Mouse (Mus musculus): ENCODE results near the gene Arhgap28. TPM values are rescaled to one million over a fixed set of nuclear protein-coding genes. Genes with fewer than 3 reads are reported as not detected.

Arhgap28 gene
- polyA plus RNA-seq, 1 experiment from 2014 or later: 29.9 TPM

DNA sequence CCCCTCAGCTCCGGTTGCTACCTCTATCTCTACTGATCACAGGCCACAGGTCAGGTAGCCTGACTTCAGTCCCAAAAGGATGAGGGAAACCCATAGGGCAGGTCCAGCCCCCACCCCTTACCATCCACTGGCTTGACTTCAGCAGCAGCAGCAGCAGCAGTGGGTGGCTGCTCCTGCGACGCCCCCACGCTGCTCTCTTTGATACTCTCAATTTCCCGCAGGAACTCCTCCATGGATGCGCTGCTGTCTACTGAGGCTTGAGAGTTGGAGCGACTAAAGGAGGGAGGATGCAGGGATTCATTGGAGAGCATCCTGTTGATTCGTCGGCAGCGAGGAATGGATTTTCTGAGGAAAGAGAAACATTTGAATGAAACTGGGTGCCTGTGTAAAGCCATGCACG lies 102.8 kb downstream of the Arhgap28 start:
- no peak overlapping the region for H3K27ac ChIP-seq (ENCODE audit: low read depth)
- H3K4me3 ChIP-seq (ENCODE audit: low read depth, low read length): no peak overlapping the region
- H3K4me2 ChIP-seq (ENCODE audit: low read length): no peak overlapping the region
- WGBS: 87% methylated on average over 11 of the region's 11 CpGs
- H3K9me3 ChIP-seq (ENCODE audit: control insufficient read depth, low read length): no peaks in the 10 kb centered on the region
- H3K27me3 ChIP-seq (replicated peaks; ENCODE audit: control insufficient read depth, insufficient read depth, low read length): no peaks in the 10 kb centered on the region
- no peak overlapping the region for H3K9ac ChIP-seq (ENCODE audit: low read length)
- ATAC-seq (replicated peaks; ENCODE audit: low FRiP score, low TSS enrichment, low read depth) (no peak), DNase-seq (ENCODE audit: low spot score) (no peak)
- H3K4me1 ChIP-seq (replicated peaks; ENCODE audit: control insufficient read depth, insufficient read depth, low read length): no peaks in the 10 kb centered on the region
- H3K36me3 ChIP-seq (ENCODE audit: control insufficient read depth, insufficient read depth, low read length): peaks cover 8% of the 10 kb centered on the region

DNA sequence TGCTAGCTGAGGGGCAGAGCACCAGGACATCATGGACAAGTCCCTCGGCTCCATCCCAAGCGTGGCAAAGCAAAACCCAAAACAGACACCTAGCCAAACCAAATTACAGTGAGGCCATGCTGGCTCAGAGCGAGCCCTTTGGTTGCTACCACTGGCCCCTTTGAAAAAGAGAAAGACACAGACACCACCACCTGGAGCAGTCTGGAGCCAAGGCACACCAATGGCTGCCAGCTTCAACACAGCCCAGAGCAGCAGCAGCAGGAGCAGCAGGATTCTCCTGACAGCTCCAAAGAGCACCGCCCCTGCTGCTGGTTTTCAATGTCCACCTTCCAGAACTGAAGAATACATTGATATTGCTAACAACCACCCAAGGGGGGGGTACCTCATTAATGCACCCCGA lies 104.5 kb downstream of the Arhgap28 start:
- Histone ChIP-seq H3K36me3 (ENCODE audit: control insufficient read depth, insufficient read depth, low read length) (peaks cover 25% of the 10 kb centered on the region), H3K4me3 (ENCODE audit: low read depth, low read length) (no peak overlapping the region), H3K9me3 (ENCODE audit: control insufficient read depth, low read length) (no peaks in the 10 kb centered on the region), H3K27me3 (replicated peaks; ENCODE audit: control insufficient read depth, insufficient read depth, low read length) (no peaks in the 10 kb centered on the region), H3K9ac (ENCODE audit: low read length) (no peak overlapping the region), H3K27ac (ENCODE audit: low read depth) (no peak overlapping the region), H3K4me2 (ENCODE audit: low read length) (no peak overlapping the region), H3K4me1 (replicated peaks; ENCODE audit: control insufficient read depth, insufficient read depth, low read length) (no peaks in the 10 kb centered on the region)
- DNase-seq (ENCODE audit: low spot score) (no peak), ATAC-seq (replicated peaks; ENCODE audit: low FRiP score, low TSS enrichment, low read depth) (no peak)
- 95% methylated on average over 5 of the region's 5 CpGs for WGBS

DNA sequence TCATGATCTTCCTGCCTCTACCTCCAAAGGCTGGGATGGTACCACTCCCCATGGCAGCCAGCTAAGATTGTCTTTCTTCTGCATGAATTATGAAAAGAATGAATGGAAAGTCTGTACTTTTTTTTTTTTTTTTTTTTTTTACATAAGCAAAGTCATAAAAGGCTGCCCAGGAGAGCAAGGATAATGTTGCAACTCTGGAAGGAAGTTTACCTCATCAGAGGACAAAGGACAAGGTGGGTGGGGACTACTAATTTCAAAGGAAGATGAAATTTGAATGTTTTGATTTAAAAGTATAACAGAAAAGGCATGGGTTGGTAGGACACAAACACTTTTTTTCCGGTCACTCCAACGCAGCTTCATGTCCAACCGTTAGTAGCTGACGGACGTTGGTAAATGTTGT lies 107.5 kb downstream of the Arhgap28 start:
- H3K4me1 ChIP-seq (replicated peaks; ENCODE audit: control insufficient read depth, insufficient read depth, low read length): no peaks in the 10 kb centered on the region
- H3K27ac ChIP-seq (ENCODE audit: low read depth): no peak overlapping the region
- H3K9me3 ChIP-seq (ENCODE audit: control insufficient read depth, low read length): no peaks in the 10 kb centered on the region
- no peak overlapping the region for H3K9ac ChIP-seq (ENCODE audit: low read length)
- H3K4me3 ChIP-seq (ENCODE audit: low read depth, low read length): no peak overlapping the region
- 95% methylated on average over 5 of the region's 5 CpGs for WGBS
- H3K36me3 ChIP-seq (ENCODE audit: control insufficient read depth, insufficient read depth, low read length): peaks cover 40% of the 10 kb centered on the region
- H3K4me2 ChIP-seq (ENCODE audit: low read length): no peak overlapping the region
- DNase-seq (ENCODE audit: low spot score): no peak
- no peaks in the 10 kb centered on the region for H3K27me3 ChIP-seq (replicated peaks; ENCODE audit: control insufficient read depth, insufficient read depth, low read length)
- no peak for ATAC-seq (replicated peaks; ENCODE audit: low FRiP score, low TSS enrichment, low read depth)

DNA sequence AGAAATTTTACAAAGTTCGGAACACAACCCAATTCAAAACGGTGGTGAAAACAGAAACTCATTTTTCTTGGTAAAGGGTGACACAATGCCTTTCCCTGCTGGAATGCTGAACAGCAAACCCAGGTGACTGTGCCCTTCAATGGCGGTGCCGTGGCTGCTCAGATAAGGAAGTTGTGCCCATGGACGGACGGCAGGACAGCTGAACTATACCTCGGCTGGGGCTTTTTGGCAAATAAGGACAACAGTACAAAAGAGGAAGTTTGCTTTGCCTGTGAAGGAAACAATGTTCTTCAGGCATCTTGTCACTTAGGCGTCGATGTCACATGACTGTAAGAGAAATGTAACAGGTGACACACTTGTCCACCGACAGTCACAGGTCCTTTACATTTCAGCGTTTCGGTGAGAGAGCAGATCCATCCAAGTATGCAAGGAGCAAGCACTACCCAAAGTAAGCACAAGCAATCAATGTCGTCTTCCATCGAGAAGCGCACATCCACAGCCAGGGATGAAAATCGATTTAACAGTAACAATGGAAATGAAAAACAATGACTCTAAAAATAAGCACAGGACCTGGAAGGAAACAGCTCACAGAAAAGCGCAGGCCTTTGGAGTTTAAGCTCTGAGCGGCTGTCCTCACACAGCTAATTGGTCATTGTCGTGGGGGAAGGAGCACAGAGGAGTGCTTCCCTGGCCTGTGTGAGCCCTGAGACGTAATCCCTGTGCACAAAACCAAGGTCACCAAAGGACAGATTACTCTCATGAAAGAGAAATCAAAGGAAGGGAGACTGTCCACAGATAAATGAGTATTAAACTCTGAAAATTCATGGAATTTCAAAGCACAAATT lies 114.2 kb downstream of the Arhgap28 start:
- H3K9ac ChIP-seq (ENCODE audit: low read length): no peak overlapping the region
- H3K9me3 ChIP-seq (ENCODE audit: control insufficient read depth, low read length): no peaks in the 10 kb centered on the region
- no peak overlapping the region for H3K4me2 ChIP-seq (ENCODE audit: low read length)
- no peak overlapping the region for H3K4me3 ChIP-seq (ENCODE audit: low read depth, low read length)
- H3K4me1 ChIP-seq (replicated peaks; ENCODE audit: control insufficient read depth, insufficient read depth, low read length): no peaks in the 10 kb centered on the region
- WGBS: 78% methylated on average over 20 of the region's 20 CpGs
- no peak for ATAC-seq (replicated peaks; ENCODE audit: low FRiP score, low TSS enrichment, low read depth)
- no peak for DNase-seq (ENCODE audit: low spot score)
- H3K27ac ChIP-seq (ENCODE audit: low read depth): no peak overlapping the region
- H3K36me3 ChIP-seq (ENCODE audit: control insufficient read depth, insufficient read depth, low read length): peaks cover 34% of the 10 kb centered on the region
- no peaks in the 10 kb centered on the region for H3K27me3 ChIP-seq (replicated peaks; ENCODE audit: control insufficient read depth, insufficient read depth, low read length)

DNA sequence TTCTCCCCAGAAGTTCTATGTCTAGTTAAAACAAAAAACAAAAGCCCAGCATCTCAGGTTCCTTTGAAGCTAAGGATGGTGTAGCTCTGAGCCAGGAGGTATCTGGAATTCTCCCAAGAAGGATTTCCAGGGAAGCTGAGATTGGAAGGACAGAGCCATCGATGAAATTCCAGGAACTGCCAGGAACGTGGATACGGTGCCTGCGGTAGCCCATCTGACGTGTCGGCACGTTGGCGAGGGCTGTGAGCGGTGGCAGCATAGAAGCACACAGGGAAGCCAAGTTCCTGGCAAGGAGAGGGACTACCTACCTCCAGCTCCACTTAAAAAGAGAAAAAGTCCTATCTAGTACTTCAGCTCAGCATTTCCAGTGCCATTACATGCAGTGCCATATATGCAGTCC lies 115.8 kb downstream of the Arhgap28 start:
- WGBS: 95% methylated on average over 9 of the region's 9 CpGs
- Histone ChIP-seq H3K4me1 (replicated peaks; ENCODE audit: control insufficient read depth, insufficient read depth, low read length) (no peaks in the 10 kb centered on the region), H3K4me2 (ENCODE audit: low read length) (no peak overlapping the region), H3K27me3 (replicated peaks; ENCODE audit: control insufficient read depth, insufficient read depth, low read length) (no peaks in the 10 kb centered on the region), H3K4me3 (ENCODE audit: low read depth, low read length) (no peak overlapping the region), H3K9ac (ENCODE audit: low read length) (no peak overlapping the region), H3K36me3 (ENCODE audit: control insufficient read depth, insufficient read depth, low read length) (peaks cover 34% of the 10 kb centered on the region), H3K9me3 (ENCODE audit: control insufficient read depth, low read length) (no peaks in the 10 kb centered on the region), H3K27ac (ENCODE audit: low read depth) (no peak overlapping the region)
- DNase-seq (ENCODE audit: low spot score) (no peak), ATAC-seq (replicated peaks; ENCODE audit: low FRiP score, low TSS enrichment, low read depth) (no peak)

DNA sequence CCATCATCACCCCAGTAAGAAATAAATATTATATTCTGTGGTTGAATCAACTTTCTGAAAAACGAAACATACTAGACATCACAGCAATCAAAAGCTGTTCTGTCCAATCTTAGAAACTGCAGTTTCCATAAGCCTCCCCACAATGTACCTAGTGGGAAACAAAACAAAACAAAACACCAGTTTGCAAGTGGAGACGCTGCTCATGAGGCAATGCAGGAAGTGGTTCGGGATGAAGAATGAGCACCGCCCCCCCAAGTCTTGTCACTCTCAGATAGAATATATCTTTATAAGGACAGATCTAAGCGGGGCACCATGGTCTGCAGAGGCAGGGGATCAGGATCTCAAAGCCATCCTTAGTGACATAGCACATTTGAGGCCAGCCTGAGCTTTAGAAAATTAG lies 117.6 kb downstream of the Arhgap28 start:
- H3K4me3 ChIP-seq (ENCODE audit: low read depth, low read length): no peak overlapping the region
- no peaks in the 10 kb centered on the region for H3K9me3 ChIP-seq (ENCODE audit: control insufficient read depth, low read length)
- ATAC-seq (replicated peaks; ENCODE audit: low FRiP score, low TSS enrichment, low read depth) (no peak), DNase-seq (ENCODE audit: low spot score) (no peak)
- H3K9ac ChIP-seq (ENCODE audit: low read length): no peak overlapping the region
- H3K4me2 ChIP-seq (ENCODE audit: low read length): no peak overlapping the region
- 86% methylated on average over 5 of the region's 5 CpGs for WGBS
- no peaks in the 10 kb centered on the region for H3K4me1 ChIP-seq (replicated peaks; ENCODE audit: control insufficient read depth, insufficient read depth, low read length)
- no peaks in the 10 kb centered on the region for H3K27me3 ChIP-seq (replicated peaks; ENCODE audit: control insufficient read depth, insufficient read depth, low read length)
- peaks cover 35% of the 10 kb centered on the region for H3K36me3 ChIP-seq (ENCODE audit: control insufficient read depth, insufficient read depth, low read length)
- H3K27ac ChIP-seq (ENCODE audit: low read depth): no peak overlapping the region

DNA sequence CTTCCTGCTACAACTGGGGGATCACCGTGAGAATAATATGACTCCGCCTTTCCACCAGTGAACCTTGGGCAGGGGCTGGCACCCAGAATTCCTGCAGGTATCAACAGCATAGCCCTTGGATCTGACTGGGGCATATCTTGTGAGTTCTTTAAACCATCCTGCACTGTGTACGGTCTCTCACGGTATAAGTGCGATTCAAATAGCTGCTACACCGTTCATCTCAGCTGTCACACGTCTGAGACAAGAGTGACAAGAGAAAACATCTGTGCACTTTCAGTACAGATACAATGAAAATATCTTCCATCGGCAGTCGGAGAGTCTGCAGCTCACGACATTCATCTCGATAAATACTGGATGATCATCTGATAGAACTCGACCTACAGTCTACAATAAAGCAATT lies 126.3 kb downstream of the Arhgap28 start:
- H3K27me3 ChIP-seq (replicated peaks; ENCODE audit: control insufficient read depth, insufficient read depth, low read length): no peaks in the 10 kb centered on the region
- H3K36me3 ChIP-seq (ENCODE audit: control insufficient read depth, insufficient read depth, low read length): peaks cover 41% of the 10 kb centered on the region
- no peaks in the 10 kb centered on the region for H3K4me1 ChIP-seq (replicated peaks; ENCODE audit: control insufficient read depth, insufficient read depth, low read length)
- no peak overlapping the region for H3K27ac ChIP-seq (ENCODE audit: low read depth)
- no peak for DNase-seq (ENCODE audit: low spot score)
- H3K4me2 ChIP-seq (ENCODE audit: low read length): no peak overlapping the region
- no peak for ATAC-seq (replicated peaks; ENCODE audit: low FRiP score, low TSS enrichment, low read depth)
- no peaks in the 10 kb centered on the region for H3K9me3 ChIP-seq (ENCODE audit: control insufficient read depth, low read length)
- H3K4me3 ChIP-seq (ENCODE audit: low read depth, low read length): no peak overlapping the region
- H3K9ac ChIP-seq (ENCODE audit: low read length): no peak overlapping the region
- 87% methylated on average over 12 of the region's 12 CpGs for WGBS

DNA sequence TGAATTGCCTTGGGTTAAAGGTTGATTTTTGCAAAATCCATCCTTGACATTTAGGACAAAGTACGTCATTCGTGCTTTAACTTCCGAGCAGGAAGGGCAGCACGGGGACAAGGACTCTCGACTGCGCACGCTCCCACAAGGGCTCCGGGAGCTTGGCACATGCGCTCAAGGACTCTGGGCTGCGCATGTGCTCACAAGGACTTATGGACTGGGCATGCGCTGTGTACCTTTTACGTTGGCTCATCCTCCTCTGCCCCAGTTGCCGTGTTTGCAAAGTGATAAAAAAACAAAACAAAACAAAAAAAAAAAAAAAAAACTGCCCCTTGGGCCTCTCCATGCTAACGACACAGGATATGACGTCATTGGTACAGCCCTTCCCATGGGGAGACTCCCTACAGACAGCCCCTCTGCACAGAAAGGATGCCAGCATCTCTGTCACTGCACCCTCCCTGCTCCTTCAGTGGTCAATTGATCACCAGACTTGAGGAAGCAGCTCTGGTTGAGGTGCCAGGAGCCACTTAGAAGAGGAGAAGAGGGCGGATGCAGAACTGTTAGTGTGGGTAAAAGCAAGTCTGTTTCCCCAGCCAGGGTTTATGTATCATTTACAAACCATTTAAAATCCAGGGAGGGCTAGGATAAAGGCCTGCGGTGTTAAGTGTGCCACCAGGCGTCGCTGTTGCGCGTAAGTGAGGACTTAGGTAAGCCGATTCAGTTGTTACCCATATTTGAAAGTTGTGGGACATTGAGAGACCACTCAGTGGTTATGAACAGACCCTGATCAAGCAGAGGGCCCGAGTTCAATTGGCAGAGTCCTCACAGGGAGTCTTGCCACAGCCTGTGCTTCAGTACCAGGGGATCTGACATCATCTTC lies 134.0 kb downstream of the Arhgap28 start:
- Histone ChIP-seq H3K4me2 (ENCODE audit: low read length) (no peak overlapping the region), H3K4me3 (ENCODE audit: low read depth, low read length) (no peak overlapping the region), H3K27me3 (replicated peaks; ENCODE audit: control insufficient read depth, insufficient read depth, low read length) (no peaks in the 10 kb centered on the region), H3K4me1 (replicated peaks; ENCODE audit: control insufficient read depth, insufficient read depth, low read length) (no peaks in the 10 kb centered on the region), H3K9me3 (ENCODE audit: control insufficient read depth, low read length) (peaks cover 4% of the 10 kb centered on the region; the same call in 1 of the 2 replicates), H3K36me3 (ENCODE audit: control insufficient read depth, insufficient read depth, low read length) (peaks cover 65% of the 10 kb centered on the region), H3K27ac (ENCODE audit: low read depth) (no peak overlapping the region), H3K9ac (ENCODE audit: low read length) (no peak overlapping the region)
- WGBS: 74% methylated on average over 23 of the region's 23 CpGs
- ATAC-seq (replicated peaks; ENCODE audit: low FRiP score, low TSS enrichment, low read depth) (0 out of 2 replicates have a peak, but pooled peaks have one; percentile 19), DNase-seq (ENCODE audit: low spot score) (peak; percentile 86)

All from intestine, embryonic 14.5 days (tissue).